Mouse (Mus musculus) cortical plate, adult 2 months (tissue): Measurements from ENCODE around the gene Wdr95.

ENCODE experiments used
- CTCF ChIP-seq: fragments of 200-500 bp; IDR thresholded peaks from 2 replicates; pipeline ENCODE4 v1.5.1; 2011; ENCODE audit warnings: mild to moderate bottlenecking, control low read depth, low read length; ENCODE audit not compliant: insufficient read depth; ENCODE audit errors: extremely low read depth
- POLR2A ChIP-seq: fragments of 200-500 bp; IDR thresholded peaks from 2 replicates; pipeline ENCODE4 v1.6.1; 2011; ENCODE audit warnings: mild to moderate bottlenecking, low read length, control low read depth; ENCODE audit not compliant: insufficient read depth; ENCODE audit errors: extremely low read depth

GRCm38 (mm10) chr5:149503423-149504175, 24.9 kb upstream of the Wdr95 start:
- TF ChIP-seq CTCF (no peak), POLR2A (no peak)
